Mouse (Mus musculus) heart, postnatal 36 days (tissue): ENCODE data around the gene Slc35f2. TPM values are rescaled to one million over a fixed set of nuclear protein-coding genes. Genes with fewer than 3 reads are reported as not detected.

ENCODE experiments used
- DNase-seq, 2 experiments: peaks; one replicate each; pipeline ENCODE4 v3.0.0; 2021 to 2022
- intact Hi-C: fragments of 180-260 bp; cut with DNase I; formaldehyde crosslinking; loops from one replicate; pipeline ENCODE4 v1.15.1; 2025
- total RNA-seq, 2 experiments: library from RNA; stranded (reverse); gene quantifications; 2 replicates each; pipeline ENCODE4 v1.2.3; 2021

The Slc35f2 gene
- total RNA-seq, 2 experiments from 2014 or later, result not detected

- intact Hi-C loops, result loop anchor here (10.0 kb wide), 1 partner anchor 64 kb away; no protein-coding TSS in a partner anchor
- DNase-seq, result peak; percentile 33 to 65
Observed at GRCm38 (mm10) chr9:53818760-53819159, 47.4 kb downstream of the Slc35f2 start.

GRCm38 (mm10) chr9:53825318-53825717 is 54.0 kb downstream of the Slc35f2 start:
- intact Hi-C loops, result no loop called here
- DNase-seq, result peak in 1 of 2 experiments; percentile 9

GRCm38 (mm10) chr9:53829081-53829865 is 57.9 kb downstream of the Slc35f2 start:
- peak; percentile 18 to 25 for DNase-seq
- intact Hi-C loops, result loop anchor here (1.0 kb wide), 1 partner anchor 158 kb away; no protein-coding TSS in a partner anchor

GRCm38 (mm10) chr9:53829866-53830209 is 58.5 kb downstream of the Slc35f2 start:
- DNase-seq, result no peak
- intact Hi-C loops, result loop anchor here (1.0 to 5.0 kb wide), 2 partner anchors 157 to 282 kb away; no protein-coding TSS in a partner anchor

GRCm38 (mm10) chr9:53835039-53835438 is 63.7 kb downstream of the Slc35f2 start:
- intact Hi-C loops, result no loop called here

GRCm38 (mm10) chr9:53835976-53836375 is 64.6 kb downstream of the Slc35f2 start:
- DNase-seq, result no peak
- intact Hi-C loops, result no loop called here

More at GRCm38 (mm10) chr9:53835039-53835438, 63.7 kb downstream of the Slc35f2 start:
- DNase-seq, result no peak

GRCm38 (mm10) chr9:53838816-53839215 is 67.5 kb downstream of the Slc35f2 start:
- no peak for DNase-seq
- intact Hi-C loops, result no loop called here

- no peak for DNase-seq
- intact Hi-C loops, result no loop called here
Observed at GRCm38 (mm10) chr9:53848548-53848947, 77.2 kb downstream of the Slc35f2 start.

GRCm38 (mm10) chr9:53849864-53850263 is 78.5 kb downstream of the Slc35f2 start, which contains the start of gene Sln:
Gene Sln, plus strand, starts transcription at chr9:53850164.
- intact Hi-C loops, result no loop called here
- DNase-seq, result no peak

- intact Hi-C loops, result no loop called here
- peak in 1 of 2 experiments; percentile 15 for DNase-seq
Observed at GRCm38 (mm10) chr9:53852158-53852557, 80.8 kb downstream of the Slc35f2 start.

- DNase-seq, result no peak
- intact Hi-C loops, result no loop called here
Observed at GRCm38 (mm10) chr9:53853672-53854071, 82.3 kb downstream of the Slc35f2 start.

- no peak for DNase-seq
- intact Hi-C loops, result no loop called here
Observed at GRCm38 (mm10) chr9:53854525-53854924, 83.2 kb downstream of the Slc35f2 start.

GRCm38 (mm10) chr9:53857864-53858263 is 86.5 kb downstream of the Slc35f2 start:
- intact Hi-C loops, result no loop called here
- DNase-seq, result no peak

Other genes with a start within 250 kb of the Slc35f2 start
- 10 to 100 TPM in 1 of 2 experiments, 1 to 10 TPM in 1; 8.7 to 10.4 TPM for gene Atm, start 234.8 kb upstream of the Slc35f2 start, total RNA-seq
- gene Npat, start 234.5 kb upstream of the Slc35f2 start, total RNA-seq, result 1 to 10 TPM; 7.0 to 8.1 TPM
- gene Acat1, start 161.2 kb upstream of the Slc35f2 start, total RNA-seq, result 100 to 1,000 TPM; 314 to 319 TPM
- 10 to 100 TPM; 50.6 to 50.8 TPM for gene Cul5, start 101.5 kb upstream of the Slc35f2 start, total RNA-seq
- under 1 TPM in 1 of 2 experiments, not detected in 1; 0.17 TPM for gene Rab39, start 65.3 kb upstream of the Slc35f2 start, total RNA-seq
- gene Sln, start 78.6 kb downstream of the Slc35f2 start, total RNA-seq, result 10 to 100 TPM; 67.1 to 99.1 TPM
- under 1 TPM; 0.11 to 0.19 TPM for gene Elmod1, start 203.8 kb downstream of the Slc35f2 start, total RNA-seq